Mouse (Mus musculus): ENCODE data around the gene Usp34.

- no peak for TF ChIP-seq CTCF (IDR thresholded peaks at IDR 0.05; ENCODE audit: low read depth)
- no peak for TF ChIP-seq EP300 (IDR thresholded peaks at IDR 0.05; ENCODE audit: low read depth)
These were observed 188.5 kb downstream of the Usp34 start for GRCm38 (mm10) chr11:23495231-23495630.

Data from heart, postnatal 0 days (tissue).